In the genomic region with DNA sequence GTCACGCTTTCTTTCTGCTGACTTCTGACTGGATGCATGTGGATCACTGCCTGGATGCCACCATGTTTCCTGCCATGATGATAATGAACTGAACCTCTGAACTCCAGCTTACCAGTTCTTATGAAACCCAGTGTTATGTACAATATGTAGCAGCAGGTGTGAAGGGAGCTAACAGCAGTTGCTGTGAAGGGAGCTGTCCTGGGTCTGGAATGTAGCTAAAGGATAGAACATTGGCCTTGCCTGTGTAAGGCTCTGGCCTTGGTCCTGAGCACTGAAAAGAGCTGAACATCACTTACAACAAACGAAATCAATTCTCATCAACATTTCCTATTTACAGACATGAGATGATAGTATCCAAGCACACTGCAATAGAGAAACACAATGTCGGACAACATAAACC, we compare ENCODE assay signal across 1 mouse cellular context.
TF ChIP-seq lines count a peak whose summit lies in the region.

No protein-coding gene starts in this region.

TF ChIP-seq in MEL, 35 proteins besides CTCF, POLR2A, EP300 and RAD21 (continued from another document):
- no peak for TF ChIP-seq UBTF (IDR thresholded peaks at IDR 0.05; ENCODE audit: borderline replicate concordance, insufficient read depth, low read depth, low read length)
- TF ChIP-seq SMC3 (IDR thresholded peaks at IDR 0.05; ENCODE audit: low read depth, low read length): no peak
- TF ChIP-seq SIN3A (IDR thresholded peaks at IDR 0.05; ENCODE audit: low read length): peak; percentile 86
- no peak for TF ChIP-seq USF1 (IDR thresholded peaks at IDR 0.05; ENCODE audit: low read depth, low read length)
- TF ChIP-seq ZC3H11A (IDR thresholded peaks at IDR 0.05; ENCODE audit: low read depth, low read length): no peak
